Mouse (Mus musculus) limb, embryonic 14.5 days (tissue): ENCODE measurements around the gene Tssk3. TPM values are rescaled to one million over a fixed set of nuclear protein-coding genes. Genes with fewer than 3 reads are reported as not detected.
A peak's percentile ranks its signal among the peaks of the same experiment; 100 is the strongest.

Experiments
- ATAC-seq: fragments of 200-750 bp; cut with Nextera tagmentation; 2 replicates; pipeline ENCODE4 v1.8.0; 2017; ENCODE audit warnings: low read depth, moderate number of reproducible peaks, moderate TSS enrichment; ENCODE audit not compliant: low FRiP score
- DNase-seq: peaks from one replicate; pipeline ENCODE4 v3.0.0-alpha.2; 2015; ENCODE audit warnings: low spot score
- H3K27ac ChIP-seq: fragments of 300-500 bp; sonication (generic); replicated peaks from 2 replicates; pipeline ENCODE4 v1.5.1; 2014; ENCODE audit warnings: low read depth, mild to moderate bottlenecking, low read length, moderate library complexity, mixed read lengths
- H3K27me3 ChIP-seq: fragments of 300-500 bp; sonication (generic); 2 replicates; pipeline ENCODE4 v1.6.1; 2014; ENCODE audit warnings: low read length, mixed read lengths; ENCODE audit not compliant: control insufficient read depth, insufficient read depth
- H3K36me3 ChIP-seq: fragments of 300-500 bp; sonication (generic); 2 replicates; pipeline ENCODE4 v1.6.1; 2014; ENCODE audit warnings: mild to moderate bottlenecking, low read length, moderate library complexity, mixed read lengths; ENCODE audit not compliant: control insufficient read depth, insufficient read depth
- H3K4me1 ChIP-seq: fragments of 300-500 bp; sonication (generic); 2 replicates; pipeline ENCODE4 v1.6.1; 2014; ENCODE audit warnings: antibody characterized with exemption, low read length, mixed read lengths; ENCODE audit not compliant: control insufficient read depth, insufficient read depth
- H3K4me2 ChIP-seq: fragments of 300-500 bp; sonication (generic); replicated peaks from 2 replicates; pipeline ENCODE4 v1.6.1; 2014; ENCODE audit warnings: low read depth, mild to moderate bottlenecking, low read length, moderate library complexity; ENCODE audit not compliant: severe bottlenecking
- H3K4me3 ChIP-seq: fragments of 300-500 bp; sonication (generic); replicated peaks from 2 replicates; pipeline ENCODE4 v1.5.1; 2014; ENCODE audit warnings: low read length
- H3K9ac ChIP-seq: fragments of 300-500 bp; sonication (generic); 2 replicates; pipeline ENCODE4 v1.6.1; 2014; ENCODE audit warnings: mild to moderate bottlenecking, low read depth, low read length, moderate library complexity; ENCODE audit not compliant: severe bottlenecking
- H3K9me3 ChIP-seq: fragments of 300-500 bp; sonication (generic); 2 replicates; pipeline ENCODE4 v1.6.1; 2016; ENCODE audit warnings: low read length; ENCODE audit not compliant: control insufficient read depth
- POLR2A ChIP-seq: fragments of 200-500 bp; IDR thresholded peaks from 2 replicates; pipeline ENCODE4 v1.8.0; 2012; ENCODE audit warnings: inconsistent platforms, mild to moderate bottlenecking, moderate library complexity, borderline replicate concordance; ENCODE audit not compliant: insufficient read depth, insufficient read length; ENCODE audit errors: extremely low read depth
- WGBS: fragments of 180-500 bp; shearing (Covaris S2); extraction: QIAGEN DNeasy Blood & Tissue Kit; methylation state at CpG from one replicate; pipeline ENCODE4 v1.1.7; 2014; 5-methylcytosine and 5-hydroxymethylcytosine counted together
- polyA plus RNA-seq, 2 experiments: library from polyadenylated mRNA; depleted of rRNA in 1 of 2; stranded (reverse) in 1 of 2; unstranded in 1 of 2; fragments of >200 nt; fragmentation: Nextera tagmentation in 1 of 2; extraction: Ambion mirVana in 1 of 2; gene quantifications; 2 replicates each; pipeline versions ENCODE4 v1.2.1 to v1.2.3; 2012 to 2014

Gene Tssk3
- polyA plus RNA-seq, 2 experiments = not detected

- H3K36me3 ChIP-seq = peaks cover 57% of the 10 kb centered on the region
- WGBS = 83% methylated on average over 4 of the region's 4 CpGs
- no peak overlapping the region for H3K4me3 ChIP-seq
- H3K4me2 ChIP-seq = no peak overlapping the region
- DNase-seq (no peak), ATAC-seq (no peak)
- no peak overlapping the region for H3K9ac ChIP-seq
- H3K27me3 ChIP-seq = no peaks in the 10 kb centered on the region
- no peak for TF ChIP-seq POLR2A
- H3K27ac ChIP-seq = no peak overlapping the region
- peaks cover 8% of the 10 kb centered on the region for H3K4me1 ChIP-seq
- no peaks in the 10 kb centered on the region for H3K9me3 ChIP-seq
Observed at GRCm38 (mm10) chr4:129464286-129464815, 26.5 kb downstream of the Tssk3 start.

- H3K4me3 ChIP-seq = no peak overlapping the region
- TF ChIP-seq POLR2A = no peak
- H3K9ac ChIP-seq = no peak overlapping the region
- no peak for DNase-seq
- WGBS = 86% methylated on average over 24 of the region's 24 CpGs
- no peak for ATAC-seq
- peaks cover 48% of the 10 kb centered on the region for H3K36me3 ChIP-seq
- H3K27ac ChIP-seq = no peak overlapping the region
- H3K4me1 ChIP-seq = peaks cover 8% of the 10 kb centered on the region
- H3K27me3 ChIP-seq = no peaks in the 10 kb centered on the region
- no peak overlapping the region for H3K4me2 ChIP-seq
- no peaks in the 10 kb centered on the region for H3K9me3 ChIP-seq
Observed at GRCm38 (mm10) chr4:129463097-129464059, 27.4 kb downstream of the Tssk3 start.

DNA sequence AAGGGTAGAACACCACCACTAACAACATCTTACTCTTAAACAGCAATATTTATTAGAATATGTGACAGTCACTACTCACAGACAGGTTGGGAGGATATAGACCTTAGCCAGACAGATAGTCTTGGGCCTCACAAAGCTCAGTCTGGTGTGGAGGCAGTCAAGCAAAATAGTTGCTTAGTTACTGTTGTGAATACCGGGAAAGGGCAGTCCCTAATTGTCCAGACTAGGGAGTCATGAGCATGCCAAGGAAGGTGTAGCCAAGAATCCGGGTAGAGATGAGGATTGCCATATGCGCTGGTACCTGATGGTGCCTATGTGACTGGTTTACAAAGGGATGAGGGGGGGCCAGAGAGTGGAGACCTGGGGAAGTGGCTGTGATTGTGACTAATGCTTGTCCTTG is 28.7 kb downstream of the Tssk3 start:
- Histone ChIP-seq H3K4me1 (peaks cover 8% of the 10 kb centered on the region), H3K9ac (peak overlapping the region; percentile 82), H3K4me3 (peak overlapping the region; percentile 98), H3K36me3 (peaks cover 35% of the 10 kb centered on the region), H3K4me2 (peak overlapping the region; percentile 78), H3K9me3 (no peaks in the 10 kb centered on the region), H3K27me3 (no peaks in the 10 kb centered on the region), H3K27ac (no peak overlapping the region)
- ATAC-seq (no peak), DNase-seq (no peak)
- WGBS = 49% methylated on average over 3 of the region's 3 CpGs
- no peak for TF ChIP-seq POLR2A

DNA sequence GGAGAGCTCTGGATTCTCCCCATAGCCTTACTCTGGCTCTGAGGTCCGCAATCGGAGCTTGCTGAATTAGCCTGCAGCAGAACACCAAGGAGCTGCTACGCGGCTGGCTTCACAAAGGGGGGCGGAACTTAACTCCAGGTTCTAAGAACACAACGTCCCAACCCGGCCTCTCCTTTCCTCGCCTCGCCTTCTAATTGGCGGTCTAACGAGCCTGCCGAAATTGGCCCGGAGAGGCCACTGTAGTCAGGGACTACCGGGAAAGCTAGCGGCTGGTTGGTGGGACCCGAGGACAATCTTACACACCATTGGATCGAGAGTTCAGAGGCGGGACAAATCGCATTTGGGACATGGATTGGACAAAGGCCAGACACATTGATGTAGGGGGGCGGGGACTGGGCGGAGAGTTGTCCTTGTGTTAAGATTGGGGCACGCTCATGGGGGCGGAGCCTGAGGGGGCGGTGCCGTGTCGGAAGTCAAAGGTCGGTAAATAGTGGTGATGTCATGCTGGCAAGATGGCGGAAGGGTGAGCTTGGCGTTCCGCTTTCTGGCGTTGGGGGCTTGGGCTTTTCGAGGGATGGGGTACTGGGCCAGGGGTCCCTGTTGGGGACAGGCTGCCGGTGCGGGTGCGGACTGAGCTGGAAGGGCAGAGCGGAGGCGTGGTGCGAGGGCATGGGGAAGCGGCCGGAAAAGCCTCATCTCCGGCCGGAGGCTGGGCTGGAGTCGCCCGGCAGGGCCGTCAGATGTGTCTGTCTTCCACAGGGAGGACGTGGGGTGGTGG is 29.4 kb downstream of the Tssk3 start, which contains the start of gene Bsdc1:
Gene Bsdc1, plus strand, starts transcription at position 399 of the 778 bp plus-strand sequence.
- Histone ChIP-seq H3K27me3 (no peaks in the 10 kb centered on the region), H3K36me3 (peaks cover 28% of the 10 kb centered on the region), H3K4me2 (peak within 1 kb of the TSS; percentile 78), H3K4me3 (peak within 1 kb of the TSS; percentile 98), H3K4me1 (peaks cover 8% of the 10 kb centered on the region), H3K27ac (peak within 1 kb of the TSS; percentile 85), H3K9me3 (no peaks in the 10 kb centered on the region), H3K9ac (peak within 1 kb of the TSS; percentile 82)
- DNase-seq (peak; percentile 100), ATAC-seq (peak; percentile 99)
- peak; percentile 92; the same call in 1 of the 2 replicates for TF ChIP-seq POLR2A
- under 1% methylated on average over 38 of the region's 46 CpGs for WGBS

DNA sequence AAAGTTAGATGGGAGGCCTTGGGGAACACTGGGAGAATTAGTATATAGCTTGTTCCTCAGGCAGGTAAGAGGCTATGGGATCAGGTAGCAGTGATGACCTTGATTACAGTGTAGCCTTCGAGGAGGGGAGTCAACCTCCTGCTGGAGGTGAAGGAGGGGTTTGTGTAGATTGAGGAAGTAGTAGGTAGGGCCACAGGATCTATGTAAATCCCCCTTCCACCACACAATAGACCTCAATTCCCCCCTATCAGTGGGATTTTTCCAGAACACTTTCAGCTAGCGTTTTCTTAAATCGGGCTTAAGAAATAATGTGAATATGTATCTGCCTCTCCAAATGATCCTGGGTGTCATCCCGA is 30.0 kb downstream of the Tssk3 start:
- ATAC-seq = peak; percentile 6; the same call in 1 of the 2 replicates
- Histone ChIP-seq H3K4me3 (peak overlapping the region; percentile 98), H3K9me3 (no peaks in the 10 kb centered on the region), H3K27me3 (no peaks in the 10 kb centered on the region), H3K4me2 (peak overlapping the region; percentile 74), H3K36me3 (peaks cover 22% of the 10 kb centered on the region), H3K9ac (peak overlapping the region; percentile 58), H3K27ac (peak overlapping the region; percentile 85), H3K4me1 (peaks cover 8% of the 10 kb centered on the region)
- 0% methylated on average over 4 of the region's 4 CpGs for WGBS
- peak; percentile 7 for DNase-seq
- no peak for TF ChIP-seq POLR2A
